Mouse (Mus musculus): ENCODE data around the gene Nanos2.

GRCm38 (mm10) chr7:19022189-19022958 lies 35.2 kb downstream of the Nanos2 start:
- TF ChIP-seq POLR2A (IDR thresholded peaks at IDR 0.05; ENCODE audit: low read depth, low read length) (no peak), CTCF (IDR thresholded peaks at IDR 0.05; ENCODE audit: borderline replicate concordance, insufficient read depth, low read length) (no peak)
